Mouse (Mus musculus) ES-E14 (cell line): ENCODE measurements around the gene Ttf2. TPM values are rescaled to one million over a fixed set of nuclear protein-coding genes. Genes with fewer than 3 reads are reported as not detected.

Experiments used
- DNase-seq: peaks from one replicate; pipeline ENCODE4 v3.0.0-alpha.2; 2013; ENCODE audit warnings: low read depth, low spot score
- H3K27ac ChIP-seq: 2 replicates; pipeline ENCODE4 v1.5.1; 2012; ENCODE audit warnings: low read depth, mild to moderate bottlenecking, low read length, moderate library complexity, mixed read lengths; ENCODE audit not compliant: poor library complexity, insufficient read depth, severe bottlenecking
- H3K36me3 ChIP-seq: 2 replicates; pipeline ENCODE4 v1.6.1; 2012; ENCODE audit warnings: mild to moderate bottlenecking, low read length, moderate library complexity, mixed read lengths; ENCODE audit not compliant: control insufficient read depth, poor library complexity, insufficient read depth, severe bottlenecking
- H3K4me1 ChIP-seq, 2 experiments: fragments of 150-350 bp in 1 of 2; sonication (generic) in 1 of 2; 2 replicates each; pipeline ENCODE4 v1.6.1; 2012; ENCODE audit warnings: low read length in 2 of 2, mild to moderate bottlenecking in 1 of 2, mixed read lengths in 1 of 2; ENCODE audit not compliant: control insufficient read depth in 2 of 2, insufficient read depth in 2 of 2, poor library complexity in 1 of 2
- H3K4me3 ChIP-seq, 2 experiments: fragments of 150-350 bp in 1 of 2; sonication (generic) in 1 of 2; 2 replicates each; pipeline ENCODE4 v1.5.1; 2012; ENCODE audit warnings: low read length in 2 of 2, low read depth in 1 of 2, mild to moderate bottlenecking in 1 of 2, mixed read lengths in 1 of 2; ENCODE audit not compliant: insufficient read depth in 1 of 2, poor library complexity in 1 of 2, severe bottlenecking in 1 of 2
- H3K9ac ChIP-seq: 2 replicates; pipeline ENCODE4 v1.6.1; 2012; ENCODE audit warnings: low read depth, mild to moderate bottlenecking, low read length, mixed read lengths; ENCODE audit not compliant: poor library complexity, insufficient read depth, severe bottlenecking
- H3K9me3 ChIP-seq: fragments of 150-350 bp; sonication (generic); 2 replicates; pipeline ENCODE4 v1.6.1; 2012; ENCODE audit warnings: low read depth, mild to moderate bottlenecking, low read length; ENCODE audit not compliant: control insufficient read depth, insufficient read depth
- CHD2 ChIP-seq: IDR thresholded peaks from 2 replicates; pipeline ENCODE4 v1.6.1; 2014; ENCODE audit warnings: mild to moderate bottlenecking, low read depth, low read length, inconsistent platforms
- HCFC1 ChIP-seq: IDR thresholded peaks from 2 replicates; pipeline ENCODE4 v1.6.1; 2012; ENCODE audit warnings: low read length, inconsistent platforms, borderline replicate concordance; ENCODE audit not compliant: insufficient read depth
- MAFK ChIP-seq: IDR thresholded peaks from 2 replicates; pipeline ENCODE4 v1.6.1; 2014; ENCODE audit warnings: mild to moderate bottlenecking, low read depth, low read length, inconsistent platforms; ENCODE audit not compliant: insufficient read depth
- ZC3H11A ChIP-seq: IDR thresholded peaks from 2 replicates; pipeline ENCODE4 v1.6.1; 2012; ENCODE audit warnings: low read depth, mild to moderate bottlenecking, inconsistent platforms, low read length, borderline replicate concordance
- ZNF384 ChIP-seq: IDR thresholded peaks from 2 replicates; pipeline ENCODE4 v1.6.1; 2012; ENCODE audit warnings: low read depth, low read length, inconsistent platforms
- in situ Hi-C, 2 experiments: fragments of 600-800 bp; cut with MboI; formaldehyde crosslinking; loops; one replicate each; pipeline ENCODE4 v1.15.1; 2025; ENCODE audit warnings: low sequenced_read_pairs in 2 of 2, inconsistent platforms in 1 of 2; ENCODE audit not compliant: unreplicated experiment in 2 of 2
- total RNA-seq: library from RNA; depleted of rRNA; stranded (reverse); fragments of 300-350 nt; gene quantifications from 2 replicates; pipeline ENCODE4 v1.2.3, GENCODE M21; 2012

Gene Ttf2
- total RNA-seq, 1 experiment, result 39.0 TPM

DNA sequence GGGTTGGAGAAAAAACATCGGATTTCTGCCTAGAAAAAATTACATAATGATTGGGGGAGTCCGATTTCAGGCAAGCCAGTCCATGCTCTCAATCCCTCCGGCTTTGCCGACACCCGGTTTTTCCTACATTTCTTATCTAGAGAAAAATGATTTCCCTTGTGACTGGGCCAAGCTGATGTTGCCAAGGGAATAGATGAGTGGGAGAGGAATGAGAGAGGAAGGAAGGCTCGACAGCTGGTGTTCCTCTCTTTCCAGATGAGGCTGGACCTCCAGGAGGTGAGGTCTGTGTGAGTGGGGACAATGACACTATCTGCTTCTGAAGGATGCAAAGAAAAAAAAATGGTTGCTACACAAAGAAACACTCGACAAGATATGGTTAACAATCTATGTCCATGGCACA is 23.7 kb upstream of the Ttf2 start:
- Histone ChIP-seq H3K36me3 (no peaks in the 10 kb centered on the region), H3K9ac (no peak overlapping the region), H3K4me1 (no peaks in the 10 kb centered on the region), H3K9me3 (no peaks in the 10 kb centered on the region), H3K4me3 (no peak overlapping the region), H3K27ac (no peak overlapping the region)
- in situ Hi-C loops, result no loop called here
- DNase-seq, result no peak
- no peak for TF ChIP-seq HCFC1
- TF ChIP-seq CHD2, result no peak
- TF ChIP-seq MAFK, result no peak
- TF ChIP-seq ZC3H11A, result no peak
- TF ChIP-seq ZNF384, result no peak

DNA sequence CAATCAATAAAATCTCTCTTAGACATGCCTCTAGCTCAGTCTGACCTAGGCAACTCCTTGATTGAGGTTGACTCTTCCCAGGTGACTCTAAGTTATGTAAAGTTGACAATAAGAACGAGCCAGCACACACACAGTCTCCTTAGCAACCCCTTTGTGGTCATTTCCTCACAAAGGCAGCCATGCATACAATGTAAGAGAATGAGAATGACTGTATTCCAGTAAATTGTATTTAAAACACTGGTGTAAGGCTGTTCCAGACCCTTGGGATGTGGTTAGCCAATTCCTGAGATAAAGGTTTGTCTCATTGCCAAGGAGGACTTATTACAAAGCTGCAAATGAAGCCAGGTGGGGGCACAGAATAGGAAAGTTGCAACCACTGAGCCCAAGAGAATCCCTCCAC is 20.8 kb upstream of the Ttf2 start:
- H3K27ac ChIP-seq, result no peak overlapping the region
- in situ Hi-C loops, result no loop called here

DNA sequence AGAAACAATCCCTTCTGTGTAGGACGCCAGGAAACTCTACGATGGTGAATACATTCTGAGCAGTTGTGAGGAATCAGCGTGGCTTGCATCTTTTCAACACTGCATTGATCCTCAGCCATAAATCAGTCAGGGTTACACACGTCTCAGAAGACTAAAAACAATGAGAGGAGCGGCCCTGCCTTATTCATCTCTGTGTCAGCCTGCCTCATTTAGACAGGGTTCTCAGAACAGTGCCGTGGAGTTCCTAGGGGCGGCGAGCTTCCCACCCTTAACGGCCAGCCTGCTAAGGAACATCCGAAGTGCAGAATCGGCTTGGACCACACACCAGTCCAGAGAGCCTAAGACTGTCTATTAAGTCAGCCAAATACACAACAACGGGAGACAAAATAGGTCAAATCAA is 20.0 kb upstream of the Ttf2 start:
- no peak for DNase-seq
- TF ChIP-seq CHD2, result no peak
- no peak for TF ChIP-seq MAFK
- TF ChIP-seq HCFC1, result no peak
- no peak for TF ChIP-seq ZNF384
- no peak for TF ChIP-seq ZC3H11A
- in situ Hi-C loops, result no loop called here

More for the DNA sequence above, 20.8 kb upstream of the Ttf2 start:
- no peaks in the 10 kb centered on the region for H3K4me1 ChIP-seq
- no peak for TF ChIP-seq ZC3H11A
- TF ChIP-seq ZNF384, result no peak
- TF ChIP-seq MAFK, result no peak
- TF ChIP-seq HCFC1, result no peak
- no peak for TF ChIP-seq CHD2
- no peaks in the 10 kb centered on the region for H3K9me3 ChIP-seq
- H3K36me3 ChIP-seq, result no peaks in the 10 kb centered on the region
- DNase-seq, result no peak
- H3K9ac ChIP-seq, result no peak overlapping the region
- H3K4me3 ChIP-seq, result no peak overlapping the region

DNA sequence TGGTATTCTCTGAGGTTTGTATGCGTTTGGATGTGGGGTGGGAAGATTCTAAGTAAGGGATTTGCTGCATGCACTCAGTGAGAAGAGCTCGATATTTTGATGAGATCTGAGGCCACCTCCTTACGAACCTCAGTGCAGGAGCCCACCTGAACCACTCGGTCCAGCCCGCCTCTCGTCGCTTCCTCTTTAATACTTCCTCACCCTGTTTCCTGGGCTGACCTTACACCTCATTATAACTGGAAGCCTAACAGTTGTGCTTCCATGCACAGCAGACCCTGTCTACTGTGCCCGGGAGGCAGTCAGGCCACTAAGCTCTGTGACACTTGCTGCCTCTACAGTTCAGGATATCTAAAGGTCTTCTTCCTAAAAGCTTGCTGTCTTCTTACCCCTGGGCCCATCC is 9.8 kb upstream of the Ttf2 start:
- DNase-seq, result no peak
- H3K4me3 ChIP-seq, result no peak overlapping the region
- no peak overlapping the region for H3K27ac ChIP-seq
- in situ Hi-C loops, result loop anchor here in 1 of 2 experiments (10.0 kb wide), 1 partner anchor 316 kb away; no protein-coding TSS in a partner anchor
- no peak overlapping the region for H3K9ac ChIP-seq
- H3K9me3 ChIP-seq, result no peaks in the 10 kb centered on the region
- TF ChIP-seq ZC3H11A (no peak), CHD2 (no peak), HCFC1 (no peak), ZNF384 (no peak), MAFK (no peak)
- H3K36me3 ChIP-seq, result no peaks in the 10 kb centered on the region
- H3K4me1 ChIP-seq, result no peaks in the 10 kb centered on the region; a peak in 1 of 4 replicates

More for the DNA sequence above, 20.0 kb upstream of the Ttf2 start:
- H3K36me3 ChIP-seq, result no peaks in the 10 kb centered on the region
- no peaks in the 10 kb centered on the region for H3K4me1 ChIP-seq
- H3K9ac ChIP-seq, result no peak overlapping the region
- no peak overlapping the region for H3K27ac ChIP-seq
- H3K4me3 ChIP-seq, result no peak overlapping the region
- no peaks in the 10 kb centered on the region for H3K9me3 ChIP-seq

DNA sequence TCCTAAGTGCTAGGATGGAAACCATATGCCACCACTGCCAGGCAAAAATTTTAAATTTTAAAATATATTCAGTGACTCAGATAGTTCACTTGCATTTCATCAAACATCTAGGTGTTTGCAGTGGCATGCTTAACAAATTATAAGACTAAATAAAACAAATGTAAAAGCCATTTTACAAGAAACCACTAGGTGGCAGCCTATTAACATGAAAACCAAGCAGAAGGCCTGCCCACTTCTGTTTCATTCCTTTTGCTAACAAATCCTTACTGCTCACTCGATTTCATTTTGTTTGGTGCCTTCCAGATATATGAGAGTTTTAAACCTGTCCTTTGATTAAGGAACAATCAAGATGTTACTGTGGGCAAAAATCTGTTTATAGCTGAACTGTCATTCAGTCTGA is 4.4 kb upstream of the Ttf2 start:
- Histone ChIP-seq H3K36me3 (no peaks in the 10 kb centered on the region), H3K9ac (no peak overlapping the region), H3K27ac (no peak overlapping the region), H3K9me3 (no peaks in the 10 kb centered on the region), H3K4me3 (no peak overlapping the region), H3K4me1 (no peaks in the 10 kb centered on the region)
- in situ Hi-C loops, result loop anchor here (5.0 to 25.0 kb wide), 5 partner anchors 318 to 838 kb away; no protein-coding TSS in a partner anchor
- DNase-seq, result peak; percentile 17
- no peak for TF ChIP-seq ZNF384
- peak; percentile 87 for TF ChIP-seq ZC3H11A
